ENCODE assay signal across 9 mouse cellular contexts in the genomic region with DNA sequence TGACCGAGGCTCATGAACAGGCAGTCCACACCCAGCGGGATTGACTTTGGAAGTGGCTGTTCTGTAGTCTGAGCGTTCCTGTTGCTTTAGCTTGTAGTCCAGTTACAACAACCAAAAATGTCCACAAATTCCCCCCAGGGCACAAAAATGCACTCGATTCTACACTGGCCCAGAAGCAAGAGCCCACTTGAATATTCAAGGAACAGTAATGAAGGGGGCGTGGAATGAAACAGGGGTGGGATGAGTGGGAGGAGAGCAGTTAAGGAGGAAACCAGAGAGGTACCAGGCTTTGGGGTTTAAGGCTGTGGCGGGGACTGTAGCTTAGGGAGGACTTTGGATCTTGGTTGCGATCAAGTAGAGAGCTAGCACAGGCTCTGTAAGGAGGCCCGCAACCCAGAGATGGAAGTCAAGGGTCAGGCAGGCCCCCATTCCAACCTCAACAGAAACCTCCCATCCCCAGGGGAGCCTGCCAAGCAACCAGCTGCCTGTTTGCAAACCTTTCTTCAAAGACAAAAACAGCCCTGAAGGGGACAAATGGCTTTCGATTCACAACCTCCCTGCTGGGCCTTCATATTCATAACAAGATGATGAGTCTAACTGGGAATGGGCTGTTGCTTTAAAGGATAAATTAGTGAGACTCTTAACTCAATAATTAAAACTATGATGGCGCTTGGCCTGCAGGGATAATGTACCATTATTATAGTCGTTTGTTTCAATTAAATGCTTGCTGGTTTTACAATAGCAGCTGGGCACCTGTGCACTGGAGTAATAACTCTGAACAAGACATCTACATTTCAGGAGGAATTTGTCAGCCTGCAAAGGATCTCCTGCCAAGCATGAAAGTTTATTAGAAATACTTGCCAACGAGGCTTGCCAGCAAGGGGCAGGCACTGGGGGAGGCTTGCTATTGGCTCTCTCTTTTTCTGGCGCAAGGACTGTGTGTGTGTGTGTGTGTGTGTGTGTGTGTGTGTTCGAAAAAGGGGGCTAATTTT.
DNase-seq lines count a peak whose midpoint lies in the region; ATAC-seq lines count a peak whose summit lies in the region.
"Had no signal": no experiment of that assay in that cellular context is flagged by ENCODE, and none has a peak within 500 bp of the region (broad histone marks: within the 10 kb centered on the region; RNA-seq: fewer than 3 reads in every experiment).

No protein-coding gene starts in this region.

- no peak overlapping the region for H3K9ac ChIP-seq in kidney, embryonic 16.5 days (replicated peaks; ENCODE audit: low read length)
- no peak overlapping the region for H3K9ac ChIP-seq in forebrain, embryonic 14.5 days (ENCODE audit: low read length)

- no peak overlapping the region for H3K4me3 ChIP-seq in kidney, embryonic 16.5 days (ENCODE audit: low read length)
- H3K4me3 ChIP-seq in forebrain, embryonic 14.5 days (ENCODE audit: low read depth, low read length) = no peak overlapping the region
- H3K4me3 ChIP-seq: gastrocnemius, adult 2 months had no signal

- H3K9me3 ChIP-seq in kidney, embryonic 16.5 days (ENCODE audit: low read length) = no peaks in the 10 kb centered on the region
- H3K9me3 ChIP-seq in forebrain, embryonic 14.5 days (replicated peaks; ENCODE audit: control insufficient read depth, low read length) = no peaks in the 10 kb centered on the region

- ATAC-seq in kidney, embryonic 16.5 days (ENCODE audit: low FRiP score, low TSS enrichment) = no peak
- peak; percentile 28 for ATAC-seq in forebrain, embryonic 14.5 days

- no peak overlapping the region for H3K4me2 ChIP-seq in kidney, embryonic 16.5 days (replicated peaks; ENCODE audit: low read depth, low read length)
- H3K4me2 ChIP-seq in forebrain, embryonic 14.5 days (ENCODE audit: low read length) = no peak overlapping the region

- peak; percentile 4 for DNase-seq in kidney, adult 18-20 months
- DNase-seq in MN1 (ENCODE audit: low spot score) = peak; percentile 44
- peak; percentile 86 for DNase-seq in forebrain, embryonic 14.5 days (ENCODE audit: low spot score)
- DNase-seq in lung, postnatal 36 days = peak; percentile 47
- no peak for DNase-seq in B cell, adult 2 months
- DNase-seq in yolk sac, embryonic 10.5 days (ENCODE audit: low spot score) = no peak
- no peak for DNase-seq in layer of hippocampus, adult 11-12 months (ENCODE audit: low spot score)
- DNase-seq: gastrocnemius, adult 2 months had no signal

- H3K27ac ChIP-seq in kidney, embryonic 16.5 days (ENCODE audit: low read length) = no peak overlapping the region
- H3K27ac ChIP-seq in forebrain, embryonic 14.5 days (ENCODE audit: low read depth, low read length) = 0 out of 2 replicates have a peak overlapping the region, but pooled peaks have one; percentile 56
- H3K27ac ChIP-seq: gastrocnemius, adult 2 months had no signal

- WGBS in kidney, embryonic 16.5 days = 41% methylated on average over 14 of the region's 14 CpGs
- 27% methylated on average over 14 of the region's 14 CpGs for WGBS in forebrain, embryonic 14.5 days

- H3K36me3 ChIP-seq in kidney, embryonic 16.5 days (ENCODE audit: insufficient read depth, low read length) = no peaks in the 10 kb centered on the region
- H3K36me3 ChIP-seq in forebrain, embryonic 14.5 days (ENCODE audit: control insufficient read depth, insufficient read depth, low read length) = no peaks in the 10 kb centered on the region

- H3K4me1 ChIP-seq in kidney, embryonic 16.5 days (ENCODE audit: insufficient read depth, low read length) = no peaks in the 10 kb centered on the region
- peaks cover 46% of the 10 kb centered on the region for H3K4me1 ChIP-seq in forebrain, embryonic 14.5 days (ENCODE audit: control insufficient read depth, insufficient read depth, low read length)

- H3K27me3 ChIP-seq in kidney, embryonic 16.5 days (ENCODE audit: insufficient read depth, low read length) = peaks cover 37% of the 10 kb centered on the region
- no peaks in the 10 kb centered on the region; the same call in none of the 2 replicates for H3K27me3 ChIP-seq in forebrain, embryonic 14.5 days (replicated peaks; ENCODE audit: control insufficient read depth, insufficient read depth, low read length)

Comparison
In these comparisons a context has a peak if more than half of its experiments do, and no peak if none do; other contexts are left out.
1. DNase-seq: peak in kidney, adult 18-20 months (single experiment), MN1 (single experiment), forebrain, embryonic 14.5 days (single experiment) and lung, postnatal 36 days (single experiment); none in B cell, adult 2 months (0 of 2), yolk sac, embryonic 10.5 days (single experiment) and layer of hippocampus, adult 11-12 months (single experiment).